Mouse (Mus musculus) heart, postnatal 0 days (tissue): ENCODE measurements around the gene Lrrc20.

ENCODE experiments used
- CTCF ChIP-seq: IDR thresholded peaks from 2 replicates; pipeline ENCODE4 v1.5.1; 2016; ENCODE audit warnings: antibody characterized with exemption, control low read depth, low read depth
- EP300 ChIP-seq: IDR thresholded peaks from 2 replicates; pipeline ENCODE4 v1.6.1; 2016; ENCODE audit warnings: antibody characterized with exemption, low read depth

DNA sequence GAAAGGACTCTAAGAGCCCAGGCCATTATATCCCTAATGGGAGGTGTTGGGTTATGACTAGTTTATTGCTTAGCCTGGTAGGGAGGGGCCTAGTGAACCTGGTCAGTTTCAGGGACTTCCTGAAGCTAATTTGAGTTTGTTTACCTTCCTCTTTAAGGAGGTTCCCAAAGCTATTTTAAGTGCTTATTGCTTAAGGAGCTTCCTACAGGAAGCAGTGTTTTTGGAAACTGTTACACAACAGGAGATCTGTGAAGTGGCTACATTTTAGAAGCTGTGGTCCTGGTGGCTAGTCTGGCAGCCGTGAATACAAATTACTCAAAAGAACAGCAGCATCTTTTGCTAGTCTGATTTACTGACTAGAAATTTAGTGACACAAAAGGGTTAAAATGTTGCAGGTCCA lies 1.3 kb upstream of the Lrrc20 start:
- TF ChIP-seq CTCF (no peak), EP300 (no peak)
